Mouse (Mus musculus): Measurements from ENCODE around the gene Olfr132.
"Not testable (repeated sequence)": the region's sequence is repeated elsewhere in the genome, so short reads cannot be mapped to it uniquely, and the experiment has no call there.

Gene Olfr132

GRCm38 (mm10) chr17:38134426-38134825 is at the start of gene Olfr132:
TSS of gene Olfr132 (minus strand) at chr17:38134526.
- DNase-seq (ENCODE audit: low spot score in 2 of 2): no peak

DNA sequence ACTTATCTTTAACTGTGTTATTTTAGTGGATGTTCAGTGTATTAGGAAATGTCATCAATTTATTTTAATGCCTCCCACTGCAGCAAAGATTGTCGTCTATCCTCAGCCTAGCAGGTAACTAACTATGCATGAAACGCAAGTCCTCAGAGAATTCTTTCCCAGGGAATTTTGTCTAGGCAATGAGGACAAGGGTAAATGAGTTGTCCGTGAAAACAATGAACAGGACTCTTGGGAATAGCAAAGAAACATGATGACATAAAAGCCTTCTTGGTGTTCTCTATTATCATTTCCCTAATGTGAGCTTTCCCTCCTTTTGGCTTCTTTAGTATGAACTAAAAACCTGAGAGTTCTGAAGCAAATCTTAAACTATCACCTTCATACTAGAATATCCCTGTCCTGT is 36.8 kb upstream of the Olfr132 start, which contains the start of gene Olfr134:
Gene Olfr134 (plus strand): TSS at position 301 of the 400 bp plus-strand sequence.
- no peak for DNase-seq (ENCODE audit: low spot score in 2 of 2)

DNA sequence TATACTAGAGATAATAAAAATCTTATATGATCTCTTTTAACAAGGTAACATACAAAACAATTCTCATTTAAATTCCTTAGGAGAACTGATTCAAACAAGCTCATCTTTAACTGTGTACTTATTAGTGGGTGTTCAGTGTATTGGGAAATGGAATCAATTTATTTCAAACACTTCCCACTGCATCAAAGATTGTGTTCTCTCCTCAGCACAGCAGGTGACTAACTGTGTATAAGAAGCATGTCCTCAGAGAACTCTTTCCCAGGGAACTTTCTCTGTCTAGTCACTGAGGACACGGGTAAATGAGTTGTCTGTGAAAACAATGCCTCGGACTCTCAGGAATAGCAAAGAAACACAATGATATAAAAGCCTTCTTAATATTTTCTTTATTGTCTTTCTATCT is 10.7 kb upstream of the Olfr132 start, which contains the start of gene Olfr133:
Gene Olfr133 (plus strand): TSS at position 301 of the 400 bp plus-strand sequence.
- no peak for DNase-seq (ENCODE audit: low spot score in 2 of 2)

- not testable (repeated sequence) for DNase-seq (ENCODE audit: low spot score in 2 of 2)
These were observed 9.0 kb downstream of the Olfr132 start for GRCm38 (mm10) chr17:38125371-38125770.

DNA sequence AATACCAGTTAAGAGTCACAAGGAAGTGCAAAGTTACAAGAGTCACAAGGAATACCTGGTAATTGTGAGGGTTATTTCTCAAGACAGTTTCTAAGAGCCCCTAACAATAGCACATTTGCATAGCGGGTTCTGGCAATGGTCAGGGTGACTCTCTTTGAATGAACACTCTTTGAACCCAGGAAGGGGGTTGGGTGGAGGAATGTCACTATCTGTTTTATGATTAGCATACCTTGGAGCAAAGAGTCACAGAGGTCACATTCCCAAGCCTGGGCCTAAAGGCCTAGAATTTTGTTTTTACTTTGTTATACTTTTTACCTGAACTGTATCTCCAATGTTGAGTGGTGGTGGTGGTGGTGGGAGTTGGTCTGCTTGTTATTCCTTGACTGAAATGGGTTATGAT is 10.1 kb downstream of the Olfr132 start:
- DNase-seq (ENCODE audit: low spot score in 2 of 2): not testable (repeated sequence)

GRCm38 (mm10) chr17:38088593-38088992 is 45.7 kb downstream of the Olfr132 start, which contains the start of gene Olfr131:
TSS of gene Olfr131 (minus strand) at chr17:38088693.
- no peak for DNase-seq (ENCODE audit: low spot score in 2 of 2)

GRCm38 (mm10) chr17:38082364-38082763 is 52.0 kb downstream of the Olfr132 start:
- no peak for DNase-seq (ENCODE audit: low spot score in 2 of 2)
